Comparison of ENCODE assay signal across 9 mouse cellular contexts in genomic region chr5:74253724-74254328, GRCm38 (mm10). TPM values are rescaled to one million over a fixed set of nuclear protein-coding genes. Genes with fewer than 3 reads are reported as not detected.
A peak's percentile ranks its signal among the peaks of the same experiment; 100 is the strongest.
DNase-seq lines count a peak whose midpoint lies in the region; ATAC-seq and TF ChIP-seq lines count a peak whose summit lies in the region.
"Had no signal": no experiment of that assay in that cellular context is flagged by ENCODE, and none has a peak within 500 bp of the region (broad histone marks: within the 10 kb centered on the region; RNA-seq: fewer than 3 reads in every experiment).

No protein-coding gene starts in this region.

- WGBS in cerebellum, adult 2 months: 79% methylated on average over 7 of the region's 7 CpGs
- WGBS in intestine, embryonic 14.5 days: 47% methylated on average over 7 of the region's 7 CpGs
- WGBS in intestine, postnatal 0 days: 61% methylated on average over 7 of the region's 7 CpGs
- WGBS in stomach, embryonic 15.5 days: 57% methylated on average over 7 of the region's 7 CpGs
- 57% methylated on average over 7 of the region's 7 CpGs for WGBS in stomach, postnatal 0 days
- WGBS in olfactory bulb, adult 2 months: 62% methylated on average over 7 of the region's 7 CpGs

- H3K27me3 ChIP-seq in cerebellum, adult 2 months (ENCODE audit: control insufficient read depth, insufficient read depth, low read length): no peaks in the 10 kb centered on the region
- H3K27me3 ChIP-seq in intestine, embryonic 14.5 days (replicated peaks; ENCODE audit: control insufficient read depth, insufficient read depth, low read length): no peaks in the 10 kb centered on the region
- no peaks in the 10 kb centered on the region for H3K27me3 ChIP-seq in intestine, postnatal 0 days (replicated peaks; ENCODE audit: control insufficient read depth, insufficient read depth, low read length)
- H3K27me3 ChIP-seq in stomach, embryonic 15.5 days (replicated peaks): no peaks in the 10 kb centered on the region
- H3K27me3 ChIP-seq in stomach, postnatal 0 days (ENCODE audit: control insufficient read depth, insufficient read depth, low read length): no peaks in the 10 kb centered on the region
- H3K27me3 ChIP-seq: forebrain, embryonic 13.5 days had no signal

- TF ChIP-seq CTCF in cerebellum, adult 2 months (IDR thresholded peaks at IDR 0.05; ENCODE audit: borderline replicate concordance, insufficient read depth, low read depth, low read length): no peak
- no peak for TF ChIP-seq CTCF in intestine, postnatal 0 days (IDR thresholded peaks at IDR 0.05; ENCODE audit: low read depth)
- no peak for TF ChIP-seq CTCF in stomach, postnatal 0 days (IDR thresholded peaks at IDR 0.05; ENCODE audit: low read depth)
- no peak for TF ChIP-seq CTCF in olfactory bulb, adult 2 months (IDR thresholded peaks at IDR 0.05; ENCODE audit: insufficient read depth, low read depth, low read length)

- H3K4me1 ChIP-seq in cerebellum, adult 2 months (ENCODE audit: control insufficient read depth, insufficient read depth, low read length): peaks cover 40% of the 10 kb centered on the region
- peaks cover 45% of the 10 kb centered on the region for H3K4me1 ChIP-seq in intestine, embryonic 14.5 days (replicated peaks; ENCODE audit: control insufficient read depth, insufficient read depth, low read length)
- H3K4me1 ChIP-seq in intestine, postnatal 0 days (replicated peaks; ENCODE audit: control insufficient read depth, insufficient read depth, low read length): no peaks in the 10 kb centered on the region
- H3K4me1 ChIP-seq in stomach, embryonic 15.5 days: peaks cover 39% of the 10 kb centered on the region
- H3K4me1 ChIP-seq in stomach, postnatal 0 days (replicated peaks; ENCODE audit: control insufficient read depth, insufficient read depth): peaks cover 3% of the 10 kb centered on the region; the same call in 1 of the 2 replicates
- peaks cover 33% of the 10 kb centered on the region for H3K4me1 ChIP-seq in olfactory bulb, adult 2 months (ENCODE audit: control insufficient read depth, insufficient read depth, low read length)
- H3K4me1 ChIP-seq: forebrain, embryonic 13.5 days had no signal

- DNase-seq in cerebellum, adult 2 months: no peak
- DNase-seq in intestine, embryonic 14.5 days (ENCODE audit: low spot score): no peak
- DNase-seq in stomach, postnatal 0 days (ENCODE audit: low spot score): no peak
- no peak for DNase-seq in frontal cortex, postnatal 10 days (ENCODE audit: low spot score in 2 of 2)

- H3K9me3 ChIP-seq in intestine, embryonic 14.5 days (ENCODE audit: control insufficient read depth, low read length): no peaks in the 10 kb centered on the region
- H3K9me3 ChIP-seq in intestine, postnatal 0 days (ENCODE audit: control insufficient read depth): no peaks in the 10 kb centered on the region
- H3K9me3 ChIP-seq in stomach, embryonic 15.5 days: no peaks in the 10 kb centered on the region
- no peaks in the 10 kb centered on the region for H3K9me3 ChIP-seq in stomach, postnatal 0 days (ENCODE audit: control insufficient read depth, low read length)
- H3K9me3 ChIP-seq: forebrain, embryonic 13.5 days had no signal

- H3K4me3 ChIP-seq in cerebellum, adult 2 months (replicated peaks; ENCODE audit: insufficient read depth, low read depth, low read length): no peak overlapping the region
- no peak overlapping the region for H3K4me3 ChIP-seq in intestine, embryonic 14.5 days (ENCODE audit: low read depth, low read length)
- H3K4me3 ChIP-seq in intestine, postnatal 0 days (ENCODE audit: low read depth, low read length): no peak overlapping the region
- no peak overlapping the region for H3K4me3 ChIP-seq in stomach, embryonic 15.5 days (replicated peaks)
- H3K4me3 ChIP-seq in stomach, postnatal 0 days (ENCODE audit: low read depth, low read length): no peak overlapping the region
- H3K4me3 ChIP-seq in olfactory bulb, adult 2 months (ENCODE audit: insufficient read depth, low read depth, low read length): no peak overlapping the region
- H3K4me3 ChIP-seq: forebrain, embryonic 13.5 days had no signal

- no peak for ATAC-seq in cerebellum, adult (ENCODE audit: insufficient number of reproducible peaks, low FRiP score, low TSS enrichment)
- no peak for ATAC-seq in intestine, embryonic 14.5 days (replicated peaks; ENCODE audit: low FRiP score, low TSS enrichment, low read depth)
- ATAC-seq in intestine, postnatal 0 days: no peak
- ATAC-seq in stomach, embryonic 15.5 days (ENCODE audit: insufficient read depth, low FRiP score, low read depth): no peak
- no peak for ATAC-seq in stomach, postnatal 0 days (ENCODE audit: low FRiP score, low TSS enrichment)

- no peak for TF ChIP-seq EP300 in stomach, postnatal 0 days (optimal IDR thresholded peaks at IDR 0.05)

- no peaks in the 10 kb centered on the region for H3K36me3 ChIP-seq in intestine, embryonic 14.5 days (ENCODE audit: control insufficient read depth, insufficient read depth, low read length)
- no peaks in the 10 kb centered on the region for H3K36me3 ChIP-seq in intestine, postnatal 0 days (ENCODE audit: control insufficient read depth, insufficient read depth)
- H3K36me3 ChIP-seq in stomach, embryonic 15.5 days: no peaks in the 10 kb centered on the region
- no peaks in the 10 kb centered on the region for H3K36me3 ChIP-seq in stomach, postnatal 0 days (ENCODE audit: control insufficient read depth, insufficient read depth, low read length)

- no peak for TF ChIP-seq POLR2A in cerebellum, adult 2 months (IDR thresholded peaks at IDR 0.05; ENCODE audit: borderline replicate concordance, insufficient read depth, low read length)
- TF ChIP-seq POLR2A in olfactory bulb, adult 2 months (IDR thresholded peaks at IDR 0.05; ENCODE audit: insufficient read depth, low read depth, low read length): no peak

- no peak overlapping the region for H3K4me2 ChIP-seq in intestine, embryonic 14.5 days (ENCODE audit: low read length)
- H3K4me2 ChIP-seq in intestine, postnatal 0 days (replicated peaks; ENCODE audit: low read depth): no peak overlapping the region
- no peak overlapping the region for H3K4me2 ChIP-seq in stomach, embryonic 15.5 days
- no peak overlapping the region for H3K4me2 ChIP-seq in stomach, postnatal 0 days (replicated peaks; ENCODE audit: low read depth)
- H3K4me2 ChIP-seq: forebrain, embryonic 13.5 days had no signal

- H3K27ac ChIP-seq in cerebellum, adult 2 months (ENCODE audit: insufficient read depth, low read length): peak overlapping the region; percentile 95
- peak overlapping the region; percentile 34; the same call in 1 of the 2 replicates for H3K27ac ChIP-seq in intestine, embryonic 14.5 days (ENCODE audit: low read depth)
- no peak overlapping the region for H3K27ac ChIP-seq in intestine, postnatal 0 days (ENCODE audit: low read depth, low read length)
- peak overlapping the region; percentile 26; the same call in 1 of the 2 replicates for H3K27ac ChIP-seq in stomach, embryonic 15.5 days
- no peak overlapping the region for H3K27ac ChIP-seq in stomach, postnatal 0 days (replicated peaks)
- peak overlapping the region; percentile 87 for H3K27ac ChIP-seq in olfactory bulb, adult 2 months (ENCODE audit: insufficient read depth, low read depth, low read length)
- H3K27ac ChIP-seq: forebrain, embryonic 13.5 days had no signal

- H3K9ac ChIP-seq in intestine, embryonic 14.5 days (ENCODE audit: low read length): no peak overlapping the region
- no peak overlapping the region for H3K9ac ChIP-seq in intestine, postnatal 0 days (ENCODE audit: low read depth, low read length)
- no peak overlapping the region for H3K9ac ChIP-seq in stomach, embryonic 15.5 days
- no peak overlapping the region for H3K9ac ChIP-seq in stomach, postnatal 0 days (ENCODE audit: low read length)
- H3K9ac ChIP-seq: forebrain, embryonic 13.5 days had no signal

RNA-seq across cellular contexts. Expression of gene Rasl11b, which starts 58.7 kb away (rescaled TPM):
- 40.7 and 44.3 TPM in 2 replicates for polyA plus RNA-seq in cerebellum, adult 2 months (2012; rRNA removed)
- 39.6 and 43.8 TPM in 2 replicates for polyA plus RNA-seq in intestine, embryonic 14.5 days (2014; fragmentation: Nextera tagmentation; extraction: Ambion mirVana)
- polyA plus RNA-seq in intestine, postnatal 0 days (2015; fragmentation: Nextera tagmentation; extraction: Ambion mirVana): 15.9 and 19.4 TPM in 2 replicates
- polyA plus RNA-seq in stomach, embryonic 15.5 days (2015; fragmentation: Nextera tagmentation; extraction: Ambion mirVana): 47.9 and 50.3 TPM in 2 replicates
- polyA plus RNA-seq in stomach, postnatal 0 days (2015; fragmentation: Nextera tagmentation; extraction: Ambion mirVana): 33.6 and 45.0 TPM in 2 replicates
- polyA plus RNA-seq in olfactory bulb, adult 2 months (2012; ENCODE audit: insufficient read depth, insufficient read length, low replicate concordance, missing spikeins): not detected in 2 replicates

Comparison
In these comparisons a context has a peak if more than half of its experiments do, and no peak if none do; other contexts are left out.
1. H3K27ac ChIP-seq: peak in cerebellum, adult 2 months (single experiment), intestine, embryonic 14.5 days (single experiment), stomach, embryonic 15.5 days (single experiment) and olfactory bulb, adult 2 months (single experiment); none in intestine, postnatal 0 days (single experiment) and stomach, postnatal 0 days (single experiment).